Mouse (Mus musculus) layer of hippocampus, adult 9-11 months (tissue): ENCODE measurements around the gene Cdk5.

Experiments used
- DNase-seq: peaks from one replicate; pipeline ENCODE4 v3.0.0; 2022

Gene Cdk5

DNA sequence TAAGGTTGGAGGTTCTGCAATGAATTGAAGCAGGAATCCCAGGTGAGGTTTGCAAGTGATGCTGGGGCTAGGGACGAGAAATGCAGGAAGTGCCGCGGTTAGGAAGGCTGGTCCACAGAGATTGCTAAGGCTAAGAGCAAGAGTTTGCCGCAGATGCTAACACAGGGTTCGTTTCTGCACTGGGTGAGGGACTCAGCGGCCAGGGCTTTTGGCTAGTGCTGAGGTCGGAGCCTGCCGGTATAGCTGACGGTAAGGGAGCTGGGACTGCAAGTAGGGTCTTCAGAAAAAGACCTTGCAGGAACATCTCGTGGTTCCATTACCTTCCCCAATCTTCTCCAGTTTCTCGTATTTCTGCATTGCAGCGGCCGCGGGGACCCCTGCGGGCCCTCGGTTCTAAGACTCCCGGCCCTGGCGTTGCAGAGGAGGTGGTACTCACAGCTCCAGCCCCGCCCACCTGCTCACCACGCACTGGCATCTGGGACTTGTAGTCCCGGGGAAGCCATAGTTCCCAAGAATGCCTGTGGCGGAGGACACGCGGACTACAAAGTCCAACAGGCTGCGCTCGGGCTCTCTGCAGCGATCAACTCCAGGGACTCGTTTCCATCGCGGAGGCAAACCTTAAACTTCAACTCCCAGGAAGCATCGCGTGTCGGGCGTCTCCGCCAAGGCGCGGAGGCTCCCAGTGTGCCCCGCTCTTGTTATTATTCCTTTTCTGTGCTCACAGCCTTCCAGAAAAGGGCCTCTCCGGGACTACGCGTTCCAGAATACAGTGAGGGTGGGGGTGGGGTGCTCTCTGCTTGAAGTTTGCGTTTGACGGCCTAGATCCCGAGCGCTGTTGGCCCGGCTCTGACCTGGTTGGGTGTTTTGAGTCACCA lies at the start of gene Cdk5, which contains the start of gene Slc4a2:
Gene Cdk5, minus strand, starts transcription at position 402 of the 875 bp plus-strand sequence.
Gene Slc4a2, plus strand, starts transcription at position 709 of the 875 bp plus-strand sequence.
- DNase-seq = peak; percentile 100

DNA sequence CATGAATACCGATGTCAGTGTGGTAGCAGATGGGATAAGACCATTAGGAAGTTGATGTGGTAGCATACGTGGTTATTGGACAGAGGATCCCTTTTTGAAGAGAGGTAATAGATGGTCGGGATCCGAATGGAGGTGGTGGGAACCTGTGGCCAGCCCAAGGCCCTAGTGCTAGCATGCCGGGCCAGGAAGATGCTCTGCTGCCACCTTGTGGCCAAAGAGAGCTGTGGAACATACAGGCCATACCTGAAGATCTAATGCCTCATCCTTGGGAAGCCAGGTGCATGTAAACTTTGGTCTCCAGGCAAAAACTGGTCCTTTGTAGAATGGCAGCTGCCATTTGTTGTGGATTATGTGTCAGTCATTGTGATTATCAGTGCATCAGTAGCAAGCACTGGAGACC lies 47.3 kb upstream of the Cdk5 start:
- DNase-seq = peak; percentile 58

DNA sequence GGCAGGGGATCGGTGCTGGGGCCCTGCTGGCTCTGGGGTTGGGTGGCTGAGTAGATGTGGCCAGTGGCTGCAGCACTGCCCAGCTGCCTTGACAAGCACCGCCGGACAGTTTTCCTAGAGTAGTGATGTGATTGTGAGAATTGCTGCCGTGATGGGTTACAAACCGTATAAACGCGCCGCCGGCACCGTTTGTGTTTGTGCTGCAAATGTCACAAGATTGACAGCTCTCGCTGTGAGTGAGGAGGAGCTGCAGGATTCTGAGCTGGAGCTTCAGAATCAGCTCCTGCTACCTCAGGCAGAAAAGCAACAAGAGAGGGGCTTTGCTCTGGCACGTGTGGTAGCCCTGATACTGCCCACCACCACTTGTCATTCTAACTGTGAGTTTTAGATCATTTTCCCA lies 43.4 kb upstream of the Cdk5 start:
- DNase-seq = no peak

DNA sequence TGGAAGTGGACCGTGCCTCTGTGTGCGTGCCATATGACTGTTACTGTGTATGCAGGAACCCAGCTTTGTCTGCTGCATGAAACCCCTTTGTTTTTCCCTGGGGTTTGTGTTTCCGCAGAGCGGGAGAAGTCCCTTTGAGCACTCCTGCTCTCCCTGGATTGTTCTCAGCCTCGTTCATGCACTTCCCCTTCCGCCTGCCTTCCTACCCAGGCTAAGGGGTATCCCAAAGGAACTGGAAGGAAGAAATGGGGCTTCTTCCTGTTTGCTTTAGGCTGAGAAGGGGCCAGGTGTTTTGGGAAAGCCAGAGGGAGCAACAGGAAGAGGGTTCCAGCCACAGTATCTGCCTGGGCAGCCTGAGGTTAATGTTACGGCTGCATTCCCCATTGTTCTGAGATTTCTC lies 32.3 kb upstream of the Cdk5 start:
- DNase-seq = no peak

DNA sequence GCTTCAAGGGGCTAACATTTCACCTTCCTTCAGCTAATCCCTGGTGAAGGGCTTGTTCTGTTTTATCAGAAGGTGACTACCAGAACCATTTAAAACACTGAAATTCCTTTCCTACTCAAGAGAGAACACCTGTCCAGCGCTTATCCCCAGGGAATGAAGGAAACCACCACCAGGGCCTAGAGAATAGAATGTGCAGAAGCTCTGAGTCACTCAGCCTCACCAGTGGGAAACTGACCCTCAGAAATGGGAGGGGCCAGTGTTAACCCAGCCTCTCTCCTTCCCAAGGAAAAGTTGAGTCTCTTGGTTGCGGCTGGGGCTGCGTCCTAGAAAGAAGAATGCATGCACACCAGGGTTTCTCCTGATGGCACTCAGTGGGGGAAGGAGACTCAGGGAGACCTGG lies 31.7 kb upstream of the Cdk5 start:
- no peak for DNase-seq

DNA sequence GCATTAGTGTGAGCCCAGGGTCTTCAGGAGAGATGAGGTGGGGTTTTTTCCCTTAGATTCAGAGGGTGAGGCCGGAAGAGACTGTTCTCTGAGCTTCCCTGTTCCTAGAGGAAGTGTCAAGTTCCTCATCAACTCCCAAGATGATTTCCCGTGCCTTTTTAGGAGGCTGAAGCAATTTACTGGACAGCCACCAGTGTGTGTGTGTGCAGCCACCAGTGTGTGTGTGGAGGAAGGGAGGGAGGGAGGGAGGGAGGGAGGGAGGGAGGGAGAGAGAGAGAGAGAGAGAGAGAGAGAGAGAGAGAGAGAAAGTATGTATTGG lies 30.6 kb upstream of the Cdk5 start:
- DNase-seq = no peak

DNA sequence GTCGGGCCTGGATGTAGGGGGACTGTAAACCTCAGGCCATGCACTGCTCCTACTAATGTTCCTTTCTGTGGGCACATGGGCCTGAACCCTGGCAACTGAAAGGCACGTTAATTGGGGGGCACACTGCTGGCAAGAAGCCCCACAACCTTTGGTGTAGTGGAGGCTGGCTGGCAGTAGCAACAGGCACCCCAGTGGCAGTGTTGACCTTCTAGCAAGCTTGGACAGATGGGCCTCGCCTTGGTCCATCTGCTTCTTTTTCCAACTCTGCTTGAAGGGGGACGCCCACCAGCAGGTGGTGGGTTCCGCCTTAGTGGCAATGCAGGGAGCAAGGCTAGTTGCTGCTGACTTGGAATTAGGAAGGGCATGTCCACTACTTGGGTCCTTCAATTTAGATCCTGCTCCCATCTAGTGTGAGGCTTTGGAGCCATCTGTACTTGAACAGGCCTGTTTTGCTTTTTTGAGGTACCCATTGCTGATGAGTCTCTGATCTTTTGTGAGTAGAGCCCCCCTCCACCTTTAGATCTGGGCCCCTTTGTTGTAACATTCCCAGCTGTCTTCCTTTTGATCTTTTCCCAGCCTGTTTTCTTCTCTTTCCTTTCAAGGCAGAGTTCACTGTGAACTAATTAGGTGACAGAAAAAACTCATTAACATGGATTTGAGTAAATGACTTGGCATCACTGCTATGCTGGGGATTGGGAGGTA lies 30.1 kb upstream of the Cdk5 start:
- DNase-seq = peak; percentile 32

DNA sequence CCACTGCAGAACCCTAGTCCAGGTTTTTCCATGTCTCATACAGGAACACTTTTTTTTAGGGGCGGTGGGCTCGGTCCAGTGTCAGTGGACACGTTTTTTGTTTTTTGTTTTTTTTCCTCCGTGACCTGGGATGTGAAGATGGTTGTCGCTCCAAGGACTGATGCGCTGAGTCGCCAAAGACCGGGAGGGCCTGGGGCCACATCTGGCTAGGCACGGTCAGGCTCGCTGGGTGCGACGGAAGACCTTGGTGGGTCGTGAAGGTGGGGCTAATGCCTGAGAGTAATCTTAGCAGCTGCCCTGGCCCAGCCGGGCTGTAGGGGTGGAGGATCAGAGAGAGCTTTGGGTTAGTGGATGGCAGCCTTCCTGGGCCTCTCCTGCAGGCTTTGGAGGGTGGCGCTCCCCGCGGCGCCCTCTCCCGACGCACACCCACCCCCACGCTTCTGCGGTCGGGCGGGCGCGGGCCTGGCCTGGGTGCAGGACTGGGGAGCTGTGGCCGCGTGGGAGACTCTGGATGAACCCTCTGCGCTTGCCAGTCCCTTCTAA lies 29.4 kb upstream of the Cdk5 start:
- DNase-seq = no peak

DNA sequence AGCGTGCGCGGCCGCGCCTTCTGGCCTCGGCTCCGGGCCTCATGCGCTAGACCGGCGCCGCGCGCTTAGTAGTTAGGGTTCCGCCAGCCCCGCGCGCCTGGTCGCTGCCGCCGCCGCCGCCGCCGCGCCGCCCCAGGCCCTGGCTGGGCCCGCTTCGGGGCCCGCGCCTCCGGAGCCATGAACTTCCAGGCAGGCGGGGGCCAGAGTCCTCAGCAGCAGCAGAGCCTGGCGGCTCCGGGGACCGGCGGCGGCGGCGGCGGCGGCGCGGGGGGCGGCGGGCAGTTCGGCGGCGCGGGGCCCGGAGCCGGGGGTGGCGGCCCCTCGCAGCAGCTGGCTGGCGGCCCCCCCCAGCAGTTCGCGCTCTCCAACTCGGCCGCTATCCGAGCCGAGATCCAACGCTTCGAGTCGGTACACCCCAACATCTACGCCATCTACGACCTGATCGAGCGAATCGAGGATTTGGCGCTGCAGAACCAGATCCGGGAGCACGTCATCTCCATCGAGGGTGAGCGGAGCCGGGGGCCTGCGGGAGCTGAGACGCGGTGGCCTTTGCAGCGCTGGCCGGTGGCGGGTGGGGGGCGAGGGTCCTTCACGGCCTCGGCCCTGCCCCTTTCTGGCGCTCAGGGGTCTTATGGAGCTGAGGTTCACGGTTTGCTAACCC lies 28.8 kb upstream of the Cdk5 start, which contains the start of gene Agap3:
Gene Agap3, plus strand, starts transcription at position 148 of the 661 bp plus-strand sequence.
- DNase-seq = no peak

DNA sequence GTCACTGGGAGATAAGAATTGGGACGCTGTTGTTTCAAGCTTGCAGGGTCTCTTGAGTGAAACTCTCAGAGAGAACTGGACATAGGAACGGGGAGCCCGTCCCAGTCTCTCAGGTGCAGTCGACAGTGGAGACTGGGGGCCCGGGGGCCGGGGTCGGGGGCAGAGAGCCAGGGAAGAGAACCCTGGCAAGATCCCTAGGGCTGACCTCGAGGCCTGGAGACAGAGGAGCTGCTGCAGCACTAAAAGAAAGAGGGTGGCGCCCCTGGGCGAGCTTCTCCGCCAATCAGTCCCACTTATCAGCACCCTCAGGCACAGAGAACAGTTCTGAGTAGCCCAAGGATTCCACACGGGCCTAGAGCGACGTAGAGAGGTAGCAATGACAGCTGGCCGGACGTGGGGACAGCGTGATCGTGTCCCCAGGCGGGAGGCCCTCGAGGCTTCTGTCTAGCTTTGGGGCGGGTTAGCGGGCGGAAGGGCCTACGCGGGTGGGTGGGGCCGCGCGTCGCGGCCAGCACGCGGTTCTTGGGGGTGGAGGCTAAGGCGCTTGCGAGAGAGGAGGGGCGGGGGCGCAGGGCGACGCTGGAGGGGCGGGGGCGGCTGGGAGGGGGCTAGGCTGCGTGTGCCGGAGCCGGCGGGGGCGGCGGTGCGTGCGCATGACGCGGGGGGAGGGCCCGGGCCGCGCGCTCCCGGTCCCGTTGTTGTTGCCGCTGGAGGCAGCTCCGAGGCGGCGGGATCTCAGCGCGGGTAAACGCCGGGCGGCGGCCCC lies 28.1 kb upstream of the Cdk5 start:
- DNase-seq = peak; percentile 89

DNA sequence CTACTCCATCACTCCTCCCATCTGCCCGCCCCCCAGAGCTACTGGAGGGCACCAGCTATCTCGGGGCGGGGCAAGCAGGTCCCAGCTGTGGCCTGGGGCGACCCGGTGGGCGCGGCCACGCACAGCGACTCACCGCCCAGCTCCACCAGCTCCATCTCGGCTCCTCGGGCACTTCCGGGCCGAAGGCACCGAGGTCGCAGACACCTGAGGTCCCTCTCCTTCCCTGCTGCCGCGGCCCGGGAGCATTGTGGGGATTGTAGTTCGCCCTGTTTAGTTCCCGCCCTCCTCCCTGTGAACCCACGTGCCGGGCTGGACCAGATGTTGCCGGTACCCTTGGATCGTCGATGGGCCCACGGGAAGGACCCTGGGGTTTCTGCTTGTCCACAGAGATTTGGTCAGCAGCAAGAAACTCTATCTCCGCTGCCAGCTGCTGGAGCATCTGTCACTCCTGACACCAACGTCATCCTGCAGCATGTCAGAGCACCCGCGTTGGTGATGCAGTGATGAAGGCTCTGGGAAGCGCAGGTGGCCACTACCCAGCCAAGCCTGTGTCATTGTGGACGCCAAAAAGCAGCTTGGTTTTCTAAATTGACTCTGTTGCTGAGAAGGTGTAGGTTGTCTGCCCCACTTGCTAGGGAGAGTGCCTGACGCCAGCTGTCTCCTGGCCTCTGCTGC lies 24.4 kb upstream of the Cdk5 start, which contains the start of gene Tmub1:
Gene Tmub1, minus strand, starts transcription at position 231 of the 675 bp plus-strand sequence.
- DNase-seq = peak; percentile 83

DNA sequence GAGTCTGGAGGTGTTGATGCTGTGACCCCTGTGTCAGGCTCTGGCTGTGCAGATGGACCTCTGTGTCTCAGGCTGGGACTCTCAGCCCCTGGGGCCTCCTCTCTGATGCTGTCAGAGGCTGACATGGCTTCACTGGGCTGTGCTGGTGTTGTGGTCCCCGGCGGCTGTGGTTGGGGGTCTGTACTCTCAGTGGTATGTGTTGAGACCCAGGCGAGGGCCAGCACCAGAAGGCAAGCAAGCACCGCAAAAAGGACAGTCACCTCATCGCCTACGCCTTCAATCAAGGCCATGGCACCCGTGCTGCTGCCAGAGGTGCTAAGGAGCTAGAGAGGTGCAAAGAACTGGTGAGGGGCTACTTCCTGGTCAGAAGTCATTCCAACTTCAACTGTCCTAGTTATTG lies 23.3 kb upstream of the Cdk5 start:
- DNase-seq = no peak

DNA sequence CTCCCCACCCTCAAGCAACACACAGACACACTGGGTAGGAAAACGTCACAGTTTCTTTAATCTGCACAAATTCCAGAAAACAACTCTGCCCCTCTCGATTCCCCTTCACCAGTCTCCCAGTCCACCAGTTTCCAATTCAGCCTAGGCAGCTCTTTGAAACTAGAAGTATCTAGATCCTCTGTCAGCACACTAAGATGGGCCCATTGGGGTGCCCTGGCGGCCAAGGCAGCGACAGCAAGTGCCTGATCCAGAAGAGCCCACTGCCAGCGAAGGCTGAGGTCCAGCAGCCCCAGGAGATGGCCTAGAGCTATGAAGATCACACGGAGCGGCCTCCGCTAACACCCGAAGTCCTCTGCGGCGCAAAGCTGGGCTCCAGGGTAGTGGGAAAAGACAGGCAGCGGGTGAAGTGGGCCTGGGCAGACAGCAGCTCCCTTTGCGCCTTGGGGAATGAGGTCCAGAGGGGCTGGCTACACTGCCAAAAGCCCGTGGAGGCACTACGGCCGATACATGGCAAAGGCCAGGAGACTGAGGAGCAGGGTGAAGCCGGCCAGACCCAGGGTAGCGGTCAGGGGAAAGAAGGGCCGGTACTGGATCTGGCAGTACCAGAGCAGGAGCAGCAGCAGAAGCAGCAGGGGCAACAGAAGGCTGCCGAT lies 22.2 kb upstream of the Cdk5 start:
- DNase-seq = no peak

DNA sequence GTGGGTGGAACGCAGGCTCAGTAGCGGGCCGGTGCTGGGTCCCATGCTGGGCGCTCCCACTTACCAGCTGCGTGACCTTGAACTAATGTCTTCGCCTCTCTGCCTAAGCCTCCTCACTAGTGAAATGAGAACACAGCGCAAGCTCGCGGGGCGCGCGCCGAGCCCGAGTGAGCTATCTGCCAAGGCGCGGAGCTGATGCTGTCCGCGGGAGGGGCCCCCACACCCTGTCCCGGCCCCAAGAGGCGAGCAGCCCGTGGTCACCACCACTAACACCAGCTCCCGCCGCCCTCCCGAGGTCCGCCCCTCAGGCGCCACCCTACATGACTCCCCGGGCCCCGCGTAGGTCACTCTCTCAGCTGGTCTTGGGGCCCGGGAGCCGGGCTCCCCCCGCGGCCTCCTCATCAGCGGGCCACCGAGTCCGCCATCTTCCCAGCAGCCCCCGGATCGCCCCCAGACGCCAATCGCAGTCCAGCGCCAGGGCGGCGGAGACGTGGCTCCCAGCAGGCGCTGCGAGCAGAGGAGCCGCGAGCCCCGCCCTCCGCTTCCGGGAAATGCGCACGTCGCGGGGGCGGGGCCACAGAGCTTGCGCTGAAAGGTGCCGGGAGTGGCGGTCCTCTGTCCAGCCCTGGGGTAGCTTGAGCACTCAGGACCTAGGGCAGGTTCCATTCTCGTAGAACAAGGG lies 21.6 kb upstream of the Cdk5 start, which contains the start of gene Fastk:
Gene Fastk, minus strand, starts transcription at position 542 of the 682 bp plus-strand sequence.
- peak; percentile 94 for DNase-seq

DNA sequence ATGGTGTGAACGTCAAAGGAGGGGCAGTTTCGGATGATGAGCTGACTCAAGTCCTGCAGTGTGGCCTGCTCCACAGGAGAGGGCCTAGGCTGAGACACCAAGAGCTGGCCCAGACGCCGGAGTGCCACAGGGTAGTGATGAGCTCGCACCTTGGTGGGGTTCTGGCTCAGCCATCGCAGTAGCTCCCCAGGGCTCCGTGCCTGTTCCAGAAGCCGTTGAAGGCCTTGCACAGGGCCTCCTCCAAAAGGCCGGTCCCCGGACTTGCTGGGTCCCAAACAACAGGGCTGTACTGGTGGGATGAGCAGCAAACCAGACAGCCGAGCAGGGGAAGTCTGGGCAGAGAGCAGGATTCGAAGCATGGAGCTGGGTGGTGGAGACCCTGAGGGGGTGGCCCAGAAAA lies 20.6 kb upstream of the Cdk5 start:
- DNase-seq = no peak

DNA sequence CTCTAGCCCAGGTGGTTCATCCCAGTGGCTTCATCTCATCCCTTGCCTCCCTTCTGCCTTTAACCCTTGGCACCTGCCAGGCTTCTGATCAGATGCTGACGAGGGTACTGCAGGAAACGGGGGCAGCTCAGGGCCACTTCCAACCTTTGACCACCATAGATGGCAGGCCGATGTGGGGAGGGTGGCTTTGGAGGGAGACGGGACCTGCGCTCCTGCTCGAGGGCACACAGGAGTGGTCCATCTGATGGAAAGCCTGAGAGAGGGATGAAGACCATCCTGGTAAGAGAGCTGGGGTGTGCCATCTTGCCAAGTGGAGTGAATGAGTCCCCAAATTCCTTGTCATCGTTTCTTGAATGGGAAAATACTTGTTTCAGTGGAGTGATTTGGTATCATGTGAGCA lies 19.9 kb upstream of the Cdk5 start:
- no peak for DNase-seq

DNA sequence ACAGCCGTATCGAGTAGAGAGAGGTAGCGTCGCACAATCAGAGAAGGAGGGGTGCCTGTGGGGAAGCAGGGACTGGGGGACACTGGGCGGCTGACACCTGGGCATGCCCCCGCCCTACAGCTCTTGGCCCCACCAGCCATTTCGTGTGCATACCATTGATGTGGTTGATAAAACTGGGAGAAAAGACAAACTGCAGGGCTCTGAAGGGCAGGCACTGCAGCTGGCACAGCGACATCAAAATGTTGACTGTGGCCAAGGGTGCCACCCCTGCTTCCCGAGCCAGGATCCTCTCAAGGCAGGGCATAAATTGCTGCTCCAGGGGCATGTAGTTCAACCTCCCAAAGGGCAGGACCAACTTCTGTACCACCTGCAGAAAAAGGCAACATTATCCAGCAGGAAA lies 18.7 kb upstream of the Cdk5 start:
- no peak for DNase-seq

DNA sequence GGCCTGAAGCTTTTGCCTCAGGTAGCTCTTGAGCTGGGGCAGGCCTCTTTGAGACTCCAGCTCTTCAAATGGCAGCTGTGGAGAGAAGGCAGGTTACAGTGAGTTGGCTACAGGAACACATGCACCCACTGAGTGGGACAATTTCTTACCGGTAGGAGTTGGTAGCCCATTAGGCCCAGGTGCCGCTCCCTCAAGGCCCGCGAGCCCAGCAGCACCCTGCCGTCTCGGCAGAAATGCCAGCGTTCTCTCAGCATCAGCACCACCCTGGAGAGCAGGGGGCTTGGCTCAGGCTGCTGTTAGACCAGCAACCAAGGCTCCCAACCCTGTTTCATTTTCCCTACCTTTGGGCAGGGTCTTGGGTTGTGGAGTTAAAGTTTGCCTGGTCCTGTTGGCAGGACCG lies 17.9 kb upstream of the Cdk5 start:
- no peak for DNase-seq

DNA sequence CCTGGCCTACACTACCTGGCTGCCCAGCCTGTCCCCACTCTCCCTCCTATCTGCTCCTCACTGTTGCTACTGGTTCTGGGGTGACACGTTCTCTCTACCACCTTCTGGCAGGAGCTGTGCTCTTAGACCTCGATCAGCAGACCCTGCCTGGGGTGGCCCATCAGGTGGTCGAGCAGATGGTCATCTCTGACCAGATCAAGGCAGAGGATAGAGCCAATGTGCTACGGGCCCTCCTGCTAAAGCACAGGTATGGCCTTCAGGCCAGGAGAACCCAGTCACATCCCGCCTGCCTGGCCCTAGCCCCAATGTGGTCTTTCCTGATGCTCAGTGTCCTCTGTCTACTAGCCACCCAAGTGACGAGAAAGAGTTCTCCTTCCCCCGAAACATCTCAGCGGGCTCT lies 10.7 kb upstream of the Cdk5 start:
- DNase-seq = no peak

DNA sequence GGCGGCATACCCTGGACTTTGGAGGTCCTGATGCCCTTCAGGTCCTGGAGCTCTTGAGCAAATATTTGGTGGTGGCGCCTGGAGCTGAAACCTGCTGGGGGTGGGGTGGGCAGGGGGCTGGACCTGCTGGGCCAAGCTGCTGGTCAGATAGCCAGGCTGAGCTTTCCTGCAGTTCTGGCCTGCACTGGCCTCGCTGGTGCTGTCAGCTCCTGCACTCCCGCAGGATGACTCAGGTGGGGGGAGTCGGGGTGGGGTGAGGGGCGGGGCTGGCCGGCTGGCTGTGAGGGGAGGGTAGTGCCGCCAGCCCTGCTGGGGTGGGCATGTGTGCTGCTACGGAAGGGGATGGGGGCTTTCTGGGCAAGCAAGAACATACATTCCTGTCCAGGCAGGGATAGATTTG lies 5.3 kb upstream of the Cdk5 start:
- no peak for DNase-seq

DNA sequence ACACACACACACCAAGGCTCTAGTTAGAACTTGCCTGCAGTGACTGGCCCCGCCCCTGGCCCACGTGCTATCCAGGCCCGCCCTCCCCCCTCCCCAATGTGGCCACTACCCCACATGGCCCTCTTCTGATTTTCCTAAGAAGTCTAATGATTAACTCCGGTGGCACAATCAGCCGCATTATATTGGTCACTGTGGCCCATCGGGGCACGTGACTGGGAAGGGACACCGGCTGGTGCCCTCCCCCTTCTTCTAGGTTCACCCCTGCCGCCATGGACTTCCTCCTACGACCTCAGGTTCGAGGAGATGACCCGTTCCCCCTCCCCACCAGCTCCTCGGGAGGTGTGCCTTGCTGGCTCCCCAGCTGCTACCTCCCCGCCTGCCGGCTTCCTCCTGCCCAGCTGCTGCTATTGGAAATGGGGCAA lies 4.7 kb upstream of the Cdk5 start:
- no peak for DNase-seq
